Mouse (Mus musculus): ENCODE data around the gene Aga. TPM values are rescaled to one million over a fixed set of nuclear protein-coding genes. Genes with fewer than 3 reads are reported as not detected.

The Aga gene
- polyA plus RNA-seq, 1 experiment from 2014 or later, result 13.7 TPM

Other genes starting within 250 kb of the Aga start
- 12.7 and 12.8 TPM in 2 replicates for gene Neil3, start 127.3 kb downstream of the Aga start, polyA plus RNA-seq (2014; fragmentation: Nextera tagmentation; extraction: Ambion mirVana)

Data from forebrain, embryonic 14.5 days (tissue).